Comparison of ENCODE assay signal across 9 mouse cellular contexts in genomic region chr6:93223610-93224550, GRCm38 (mm10).
DNase-seq lines count a peak whose midpoint lies in the region; ATAC-seq lines count a peak whose summit lies in the region.
"Had no signal": no experiment of that assay in that cellular context is flagged by ENCODE, and none has a peak within 500 bp of the region (broad histone marks: within the 10 kb centered on the region; RNA-seq: fewer than 3 reads in every experiment).

No protein-coding gene starts in this region.

- H3K4me1 ChIP-seq in heart, embryonic 15.5 days (replicated peaks): peaks cover 7% of the 10 kb centered on the region
- peaks cover 12% of the 10 kb centered on the region; the same call in 1 of the 2 replicates for H3K4me1 ChIP-seq in forebrain, embryonic 14.5 days (ENCODE audit: control insufficient read depth, insufficient read depth, low read length)
- H3K4me1 ChIP-seq in neural tube, embryonic 14.5 days (ENCODE audit: control insufficient read depth, insufficient read depth, low read length): no peaks in the 10 kb centered on the region; the same call in 1 of the 2 replicates
- H3K4me1 ChIP-seq: megakaryocyte, embryonic 14.5 days had no signal

- peak; percentile 60; the same call in 1 of the 2 replicates for ATAC-seq in heart, embryonic 15.5 days (replicated peaks; ENCODE audit: insufficient number of reproducible peaks, insufficient read depth, low FRiP score, low read depth)
- ATAC-seq in forebrain, embryonic 14.5 days: peak; percentile 91
- ATAC-seq in neural tube, embryonic 14.5 days (ENCODE audit: low read depth): peak; percentile 95
- no peak for ATAC-seq in activated CD4-positive, CD25-positive, alpha-beta regulatory T cell, adult 4 months

- 49% methylated on average over 8 of the region's 8 CpGs for WGBS in heart, embryonic 15.5 days
- WGBS in forebrain, embryonic 14.5 days: 14% methylated on average over 8 of the region's 8 CpGs
- WGBS in neural tube, embryonic 14.5 days: 18% methylated on average over 8 of the region's 8 CpGs

- H3K36me3 ChIP-seq in heart, embryonic 15.5 days: no peaks in the 10 kb centered on the region
- no peaks in the 10 kb centered on the region for H3K36me3 ChIP-seq in forebrain, embryonic 14.5 days (ENCODE audit: control insufficient read depth, insufficient read depth, low read length)
- H3K36me3 ChIP-seq in neural tube, embryonic 14.5 days (ENCODE audit: control insufficient read depth, insufficient read depth, low read length): no peaks in the 10 kb centered on the region

- DNase-seq in heart, adult 8-10 months (ENCODE audit: low spot score): no peak
- peak; percentile 73 for DNase-seq in forebrain, embryonic 14.5 days (ENCODE audit: low spot score)
- DNase-seq in kidney, postnatal 4 days: peak; percentile 35 to 47
- no peak for DNase-seq in spleen, adult 12 weeks (ENCODE audit: low spot score)
- no peak for DNase-seq in T-cell, adult 2 months (ENCODE audit: low spot score)

- no peak overlapping the region for H3K4me3 ChIP-seq in heart, embryonic 15.5 days
- H3K4me3 ChIP-seq in forebrain, embryonic 14.5 days (ENCODE audit: low read depth, low read length): no peak overlapping the region
- H3K4me3 ChIP-seq in neural tube, embryonic 14.5 days (ENCODE audit: low read depth, low read length): no peak overlapping the region
- H3K4me3 ChIP-seq: megakaryocyte, embryonic 14.5 days had no signal

- H3K9me3 ChIP-seq in heart, embryonic 15.5 days (replicated peaks): no peaks in the 10 kb centered on the region
- no peaks in the 10 kb centered on the region for H3K9me3 ChIP-seq in forebrain, embryonic 14.5 days (replicated peaks; ENCODE audit: control insufficient read depth, low read length)
- no peaks in the 10 kb centered on the region for H3K9me3 ChIP-seq in neural tube, embryonic 14.5 days (ENCODE audit: control insufficient read depth, low read length)

- no peaks in the 10 kb centered on the region for H3K27me3 ChIP-seq in heart, embryonic 15.5 days
- H3K27me3 ChIP-seq in forebrain, embryonic 14.5 days (replicated peaks; ENCODE audit: control insufficient read depth, insufficient read depth, low read length): no peaks in the 10 kb centered on the region
- H3K27me3 ChIP-seq in neural tube, embryonic 14.5 days (ENCODE audit: control insufficient read depth, insufficient read depth, low read length): no peaks in the 10 kb centered on the region
- H3K27me3 ChIP-seq: megakaryocyte, embryonic 14.5 days had no signal

- no peak overlapping the region; the same call in 1 of the 2 replicates for H3K27ac ChIP-seq in heart, embryonic 15.5 days
- peak overlapping the region; percentile 2; the same call in 1 of the 2 replicates for H3K27ac ChIP-seq in forebrain, embryonic 14.5 days (ENCODE audit: low read depth, low read length)
- H3K27ac ChIP-seq in neural tube, embryonic 14.5 days (ENCODE audit: low read depth, low read length): no peak overlapping the region

- H3K4me2 ChIP-seq in heart, embryonic 15.5 days: no peak overlapping the region
- no peak overlapping the region for H3K4me2 ChIP-seq in forebrain, embryonic 14.5 days (ENCODE audit: low read length)
- no peak overlapping the region for H3K4me2 ChIP-seq in neural tube, embryonic 14.5 days (ENCODE audit: low read depth, low read length)

- H3K9ac ChIP-seq in heart, embryonic 15.5 days: no peak overlapping the region
- H3K9ac ChIP-seq in forebrain, embryonic 14.5 days (ENCODE audit: low read length): no peak overlapping the region
- H3K9ac ChIP-seq in neural tube, embryonic 14.5 days (replicated peaks; ENCODE audit: low read depth, low read length): no peak overlapping the region

Comparison
In these comparisons a context has a peak if more than half of its experiments do, and no peak if none do; other contexts are left out.
1. DNase-seq: peak in forebrain, embryonic 14.5 days (single experiment) and kidney, postnatal 4 days (2 of 2); none in heart, adult 8-10 months (single experiment), spleen, adult 12 weeks (single experiment) and T-cell, adult 2 months (single experiment).